Mouse (Mus musculus) bone marrow, adult 2 months (tissue): Measurements from ENCODE around the gene Ilk.

ENCODE experiments used
- CTCF ChIP-seq: fragments of 200-500 bp; IDR thresholded peaks from 2 replicates; pipeline ENCODE4 v1.5.1; 2011; ENCODE audit warnings: low read length, control low read depth; ENCODE audit not compliant: control insufficient read depth, insufficient read depth
- POLR2A ChIP-seq: fragments of 200-500 bp; IDR thresholded peaks from 2 replicates; pipeline ENCODE4 v1.6.1; 2011; ENCODE audit warnings: low read depth, mild to moderate bottlenecking, control low read depth, low read length, borderline replicate concordance; ENCODE audit not compliant: control insufficient read depth

GRCm38 (mm10) chr7:105740851-105741250 is 4.5 kb downstream of the Ilk start:
- TF ChIP-seq CTCF, result no peak
- TF ChIP-seq POLR2A, result no peak
